Mouse (Mus musculus) ovary, adult 18-20 months (tissue): ENCODE results near the gene Hexim1.

Experiments
- DNase-seq: peaks from one replicate; pipeline ENCODE4 v3.0.0; 2022; ENCODE audit warnings: low spot score, mixed read lengths

The Hexim1 gene

DNA sequence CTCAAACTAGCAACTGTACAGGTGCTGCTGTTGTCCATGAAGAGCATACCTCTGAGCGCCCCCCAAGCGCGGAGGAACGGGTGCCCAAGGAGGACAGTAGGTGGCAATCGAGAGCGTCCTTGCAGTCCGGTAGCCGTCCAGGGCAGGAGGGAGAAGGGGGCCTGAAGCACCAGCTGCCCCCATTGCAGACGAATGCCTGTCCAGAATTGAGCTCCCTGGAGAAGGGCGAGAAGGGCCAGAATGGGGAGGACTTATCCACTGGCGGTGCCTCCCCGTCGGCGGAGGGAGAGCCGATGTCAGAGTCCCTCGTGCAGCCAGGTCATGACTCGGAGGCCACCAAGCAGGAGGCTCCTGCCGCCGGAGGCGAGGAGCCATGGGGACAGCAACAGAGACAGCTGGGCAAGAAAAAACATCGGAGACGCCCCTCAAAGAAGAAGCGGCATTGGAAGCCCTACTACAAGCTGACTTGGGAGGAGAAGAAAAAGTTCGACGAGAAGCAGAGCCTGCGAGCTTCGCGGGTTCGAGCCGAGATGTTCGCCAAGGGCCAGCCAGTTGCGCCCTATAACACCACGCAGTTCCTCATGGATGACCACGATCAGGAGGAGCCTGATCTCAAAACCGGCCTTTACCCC is 1.0 kb downstream of the Hexim1 start:
- DNase-seq, result peak; percentile 68

DNA sequence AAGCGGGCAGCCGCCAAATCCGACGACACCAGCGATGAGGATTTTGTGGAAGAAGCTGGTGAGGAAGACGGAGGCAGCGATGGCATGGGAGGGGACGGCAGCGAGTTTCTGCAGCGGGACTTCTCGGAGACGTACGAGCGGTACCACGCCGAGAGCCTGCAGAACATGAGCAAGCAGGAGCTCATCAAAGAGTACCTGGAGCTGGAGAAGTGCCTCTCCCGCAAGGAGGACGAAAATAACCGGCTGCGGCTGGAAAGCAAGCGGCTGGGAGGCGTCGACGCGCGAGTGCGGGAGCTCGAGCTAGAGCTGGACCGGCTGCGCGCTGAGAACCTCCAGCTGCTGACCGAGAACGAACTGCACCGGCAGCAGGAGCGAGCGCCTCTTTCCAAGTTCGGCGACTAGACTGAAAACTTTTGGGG is 1.6 kb downstream of the Hexim1 start:
- no peak for DNase-seq

DNA sequence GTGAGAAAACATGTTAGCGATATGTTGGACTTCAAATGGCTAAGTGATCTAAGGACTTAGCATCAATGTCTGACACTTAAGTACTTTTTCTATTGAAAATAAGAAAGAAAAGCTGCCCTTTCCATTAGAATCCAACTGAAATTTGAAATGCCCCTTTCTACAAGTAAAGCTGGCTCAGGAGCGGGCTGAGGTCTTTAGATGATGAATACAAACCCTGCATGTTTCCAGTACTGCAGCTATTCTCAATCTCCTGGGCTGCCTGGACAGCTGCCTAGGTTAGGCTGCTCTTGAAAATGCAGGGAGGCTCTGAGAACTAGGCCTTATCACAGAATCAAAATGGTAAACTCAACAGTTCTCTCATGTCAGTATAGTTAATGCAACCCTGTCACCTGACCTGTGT is 2.8 kb downstream of the Hexim1 start:
- no peak for DNase-seq

- DNase-seq, result no peak
These were observed 3.6 kb downstream of the Hexim1 start for GRCm38 (mm10) chr11:103119609-103120008.

DNA sequence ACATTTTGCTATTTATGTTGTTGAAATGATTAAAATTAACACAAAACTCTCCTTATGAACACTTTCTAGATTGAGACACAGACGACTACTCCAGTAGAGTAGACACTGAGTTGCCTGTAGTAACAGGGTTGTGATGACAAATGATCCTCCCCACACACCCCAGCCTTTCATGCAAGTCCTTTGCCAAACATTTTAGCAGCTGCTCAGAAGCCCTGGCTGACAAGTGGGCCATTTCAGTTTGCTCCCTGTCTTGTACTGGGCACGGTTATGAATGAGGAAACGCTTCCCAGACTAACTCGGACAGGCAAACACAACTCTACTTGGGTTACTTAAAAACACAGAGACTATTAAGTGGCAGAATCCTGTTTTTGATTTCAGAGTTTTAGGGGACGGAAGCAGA is 4.3 kb downstream of the Hexim1 start:
- DNase-seq, result no peak

GRCm38 (mm10) chr11:103131701-103132575 is 15.9 kb downstream of the Hexim1 start, which contains the start of gene Hexim2:
Gene Hexim2, plus strand, starts transcription at chr11:103132429.
- peak; percentile 45 for DNase-seq

- peak; percentile 100 for DNase-seq
These were observed 16.8 kb downstream of the Hexim1 start for GRCm38 (mm10) chr11:103132576-103133455.

- DNase-seq, result no peak
These were observed 17.6 kb downstream of the Hexim1 start for GRCm38 (mm10) chr11:103133456-103134185.

- DNase-seq, result no peak
These were observed 18.2 kb downstream of the Hexim1 start for GRCm38 (mm10) chr11:103134221-103134620.

DNA sequence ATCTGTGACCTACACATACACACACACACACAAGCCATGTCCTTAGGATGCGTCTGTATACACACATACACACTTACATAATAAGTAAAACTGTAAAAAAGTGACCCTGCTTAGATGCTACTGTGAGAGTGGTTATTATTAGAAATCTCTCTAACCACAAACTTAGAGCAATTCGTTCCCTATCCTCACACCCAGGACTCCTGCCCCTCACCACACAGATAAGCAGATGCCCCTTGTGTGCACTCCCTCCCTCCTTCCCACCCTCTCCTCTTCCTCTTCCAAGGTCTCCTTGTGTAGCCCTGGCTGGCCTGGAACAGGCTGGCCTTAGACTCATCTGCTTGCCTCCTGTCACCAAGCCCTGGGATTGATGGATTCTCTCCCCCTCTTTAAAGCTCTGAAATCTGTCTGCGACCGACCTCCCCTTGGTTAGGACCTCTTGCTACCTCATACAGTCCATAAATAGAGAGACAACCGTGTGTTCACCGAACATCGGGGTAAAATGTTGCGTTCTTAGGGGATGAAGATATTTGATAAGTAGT is 20.1 kb downstream of the Hexim1 start:
- no peak for DNase-seq

GRCm38 (mm10) chr11:103139951-103140762 is 24.1 kb downstream of the Hexim1 start:
- no peak for DNase-seq

DNA sequence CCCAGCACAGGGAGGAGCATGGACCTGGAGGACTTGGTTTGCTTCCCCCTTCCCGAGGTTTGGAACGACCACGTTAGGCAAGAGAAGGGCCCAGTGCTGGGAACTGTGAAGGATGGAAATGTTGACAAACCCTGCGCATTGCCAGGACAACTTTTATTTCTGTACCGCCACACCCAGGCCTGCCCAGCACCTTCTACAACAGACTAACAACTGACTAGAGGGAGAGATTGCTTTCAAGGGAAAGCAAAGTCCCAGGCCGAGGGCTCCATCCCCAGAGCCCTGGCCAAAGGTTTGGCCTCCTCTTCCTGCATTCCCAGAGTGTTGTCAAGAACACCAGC is 24.7 kb downstream of the Hexim1 start:
- no peak for DNase-seq

DNA sequence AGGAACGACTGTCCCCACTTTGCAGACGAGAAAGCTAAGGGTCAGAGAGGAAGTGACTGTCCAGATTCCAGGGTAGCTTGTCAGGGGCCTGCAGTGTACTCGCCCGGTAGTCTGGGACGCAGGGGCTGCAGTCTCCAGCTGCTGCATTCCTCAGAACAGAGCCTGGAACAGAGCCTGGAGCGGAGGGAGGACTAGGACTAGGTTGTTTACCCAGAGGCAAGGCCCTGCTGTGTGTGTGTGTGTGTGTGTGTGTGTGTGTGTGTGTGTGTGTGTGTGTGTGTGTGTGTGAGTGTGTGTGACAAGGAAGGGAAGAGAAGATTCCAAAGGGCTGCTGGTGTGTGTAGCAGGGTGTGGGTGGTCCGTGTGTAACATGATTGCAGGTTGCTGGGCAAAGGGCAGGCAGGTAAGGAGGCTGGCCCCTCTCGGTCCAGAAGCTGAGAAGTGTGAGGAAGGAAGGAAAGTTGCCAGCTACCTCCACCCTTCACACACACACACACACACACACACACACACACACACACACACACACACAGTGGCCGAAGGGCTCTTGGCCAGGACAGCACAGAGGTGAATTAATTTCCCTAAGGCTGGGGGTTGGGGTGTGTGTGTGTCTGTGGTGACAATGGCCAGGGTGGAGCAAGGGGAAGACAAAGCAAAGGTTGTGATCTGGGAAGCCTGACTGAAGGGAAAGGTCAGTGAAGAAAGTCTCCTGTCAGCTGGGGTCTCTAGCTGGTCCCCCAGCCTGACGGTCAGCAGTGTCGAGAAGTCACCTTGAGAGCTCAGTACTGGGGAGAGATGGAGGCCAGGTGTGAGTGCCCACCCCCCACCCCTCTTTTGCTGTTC is 25.3 kb downstream of the Hexim1 start:
- DNase-seq, result peak; percentile 74

DNA sequence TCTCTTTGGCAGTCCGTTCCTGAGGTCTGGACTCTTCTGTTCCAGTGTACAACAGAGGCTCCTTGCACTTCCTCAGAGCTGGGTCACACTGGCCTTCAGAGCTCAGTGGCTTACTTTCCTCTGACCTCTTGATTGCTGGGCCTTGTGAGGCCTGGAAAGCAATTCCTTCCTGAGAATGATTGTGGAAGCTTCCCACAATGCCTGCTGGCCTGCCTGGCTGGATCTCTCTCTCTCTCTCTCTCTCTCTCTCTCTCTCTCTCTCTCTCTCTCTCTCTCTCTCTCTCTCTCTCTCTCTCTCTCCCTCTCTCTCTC is 25.9 kb downstream of the Hexim1 start:
- DNase-seq, result peak; percentile 51

- DNase-seq, result peak; percentile 77
These were observed 26.6 kb downstream of the Hexim1 start for GRCm38 (mm10) chr11:103142441-103143182.

- DNase-seq, result peak; percentile 65
These were observed 28.6 kb downstream of the Hexim1 start for GRCm38 (mm10) chr11:103144309-103145285.

DNA sequence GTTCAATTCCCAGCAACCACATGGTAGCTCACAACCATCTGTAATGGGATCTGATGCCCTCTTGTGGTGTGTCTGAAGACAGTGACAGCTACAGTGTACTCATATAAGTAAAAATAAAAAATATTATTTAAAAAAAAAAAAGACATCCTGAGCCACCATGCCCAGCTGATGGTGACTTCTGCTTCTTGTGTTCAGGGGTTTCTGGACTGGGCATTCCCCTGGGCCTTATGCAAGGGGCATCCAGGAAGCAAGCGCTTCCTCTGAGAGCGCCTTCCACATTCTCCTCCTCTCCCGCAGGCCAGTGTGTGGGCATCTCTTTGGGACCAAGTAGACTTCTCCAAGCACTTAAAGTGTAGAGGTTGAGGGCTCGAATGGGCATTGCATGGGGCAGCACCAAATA is 30.4 kb downstream of the Hexim1 start:
- no peak for DNase-seq

- DNase-seq, result no peak
These were observed 31.7 kb downstream of the Hexim1 start for GRCm38 (mm10) chr11:103147766-103148165.
